Mouse (Mus musculus): ENCODE data around the gene Csn1s1.

The Csn1s1 gene

DNA sequence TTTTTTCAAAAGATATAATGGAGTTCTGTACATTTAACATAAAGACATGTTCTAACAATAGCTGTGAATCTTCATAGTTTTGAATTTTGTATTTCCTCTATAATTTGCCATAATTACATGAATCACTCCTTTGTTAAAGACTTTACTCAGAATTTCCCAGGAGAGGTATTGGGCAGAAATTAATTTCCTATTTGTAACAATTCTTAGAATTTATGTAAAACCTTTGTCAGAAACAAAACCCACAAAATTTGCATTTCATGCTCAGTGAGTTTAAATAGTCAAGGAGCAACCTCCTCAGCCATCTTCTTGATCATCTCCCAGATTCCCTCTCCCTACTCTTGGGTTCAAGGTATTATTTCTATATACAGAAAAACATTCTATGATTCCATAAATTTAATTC lies at the start of gene Csn1s1:
TSS of gene Csn1s1 (plus strand) at position 301 of the 400 bp plus-strand sequence.
- DNase-seq (ENCODE audit: extremely low spot score, low read depth, low spot score) = no peak

GRCm38 (mm10) chr5:87622681-87623080 lies 43.3 kb upstream of the Csn1s1 start:
- DNase-seq (ENCODE audit: extremely low spot score, low read depth, low spot score) = no peak

DNA sequence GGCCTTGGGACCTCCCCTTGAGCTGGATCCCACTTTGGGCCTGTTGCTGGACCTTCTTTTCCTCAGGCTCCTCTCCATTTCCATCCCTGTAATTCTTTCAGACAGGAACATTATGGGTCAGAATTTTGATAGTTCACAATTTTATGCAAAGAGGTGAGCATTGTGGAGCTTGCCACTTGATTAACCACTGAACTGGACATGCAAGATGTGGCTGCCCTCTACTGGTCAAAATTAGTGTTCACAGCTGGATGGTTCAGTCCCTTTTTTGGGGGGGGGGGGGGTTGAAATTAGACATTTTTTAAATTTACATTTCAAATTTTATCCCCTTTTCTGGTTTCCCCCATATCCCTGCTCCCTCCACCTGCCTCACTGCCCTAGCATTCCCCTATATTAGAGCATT lies 23.2 kb upstream of the Csn1s1 start:
- DNase-seq (ENCODE audit: extremely low spot score, low read depth, low spot score) = no peak

GRCm38 (mm10) chr5:87699530-87699929 lies 33.5 kb downstream of the Csn1s1 start, which contains the start of gene Csn2:
Csn2 (minus strand) TSS chr5:87699630.
- DNase-seq (ENCODE audit: extremely low spot score, low read depth, low spot score) = no peak

DNA sequence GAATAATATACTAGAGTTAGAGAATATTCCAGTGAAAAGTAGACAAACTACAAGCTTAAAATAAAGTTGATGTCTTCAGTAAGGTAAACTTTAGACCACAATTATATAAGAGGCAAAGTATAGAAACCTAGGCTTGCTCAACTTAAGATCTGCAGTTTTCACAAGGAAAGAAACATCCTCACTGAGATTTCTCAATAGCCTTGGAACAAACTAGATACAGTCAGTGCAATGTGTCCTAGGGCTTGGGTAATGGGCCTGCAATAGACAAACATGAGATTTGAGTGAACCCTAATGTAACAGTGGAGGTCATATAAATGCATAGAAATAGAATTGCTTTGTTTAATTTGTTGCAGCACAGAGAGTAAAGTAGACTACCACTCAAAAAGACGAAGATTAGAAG lies 39.9 kb downstream of the Csn1s1 start:
- DNase-seq (ENCODE audit: extremely low spot score, low read depth, low spot score) = no peak

All from hindlimb bud, embryonic 11.5 days (tissue).